Mouse (Mus musculus) frontal cortex, adult 2 months (tissue): ENCODE measurements around the gene Arhgef25. TPM values are rescaled to one million over a fixed set of nuclear protein-coding genes. Genes with fewer than 3 reads are reported as not detected.

Experiments
- DNase-seq, 2 experiments: peaks; one replicate each; pipeline ENCODE4 v3.0.0; 2022; ENCODE audit warnings: low spot score in 1 of 2; ENCODE audit errors: extremely low spot score in 1 of 2
- polyA plus RNA-seq: library from polyadenylated mRNA; depleted of rRNA; stranded (reverse); fragments of >200 nt; gene quantifications from 2 replicates; pipeline ENCODE4 v1.2.3, GENCODE M21; 2012; rRNA removed

Gene Arhgef25
- 184 and 198 TPM in 2 replicates for polyA plus RNA-seq

- no peak for DNase-seq
Measured at GRCm38 (mm10) chr10:127189651-127190381, at the start of gene Arhgef25. TSS of gene Arhgef25 (minus strand) at chr10:127190083.

- DNase-seq: no peak
Measured at GRCm38 (mm10) chr10:127238241-127238824, 48.5 kb upstream of the Arhgef25 start.

GRCm38 (mm10) chr10:127236541-127236940, 46.7 kb upstream of the Arhgef25 start:
- DNase-seq: no peak

- no peak for DNase-seq
Measured at GRCm38 (mm10) chr10:127233141-127233540, 43.3 kb upstream of the Arhgef25 start.

GRCm38 (mm10) chr10:127231741-127232140, 41.9 kb upstream of the Arhgef25 start:
- no peak for DNase-seq

- DNase-seq: no peak
Measured at GRCm38 (mm10) chr10:127230693-127231092, 40.8 kb upstream of the Arhgef25 start.

GRCm38 (mm10) chr10:127228897-127229296, 39.0 kb upstream of the Arhgef25 start:
- peak in 1 of 2 experiments; percentile 91 for DNase-seq

- DNase-seq: peak in 1 of 2 experiments; percentile 56
Measured at GRCm38 (mm10) chr10:127227163-127227562, 37.3 kb upstream of the Arhgef25 start.

- no peak for DNase-seq
Measured at GRCm38 (mm10) chr10:127226318-127226895, 36.5 kb upstream of the Arhgef25 start.

GRCm38 (mm10) chr10:127225732-127226131, 35.8 kb upstream of the Arhgef25 start:
- peak in 1 of 2 experiments; percentile 70 for DNase-seq

GRCm38 (mm10) chr10:127225213-127225612, 35.3 kb upstream of the Arhgef25 start:
- no peak for DNase-seq

- DNase-seq: no peak
Measured at GRCm38 (mm10) chr10:127218339-127218738, 28.5 kb upstream of the Arhgef25 start.

- no peak for DNase-seq
Measured at GRCm38 (mm10) chr10:127217177-127217576, 27.3 kb upstream of the Arhgef25 start.

GRCm38 (mm10) chr10:127216456-127216855, 26.6 kb upstream of the Arhgef25 start:
- peak in 1 of 2 experiments; percentile 74 for DNase-seq

GRCm38 (mm10) chr10:127214422-127214803, 24.5 kb upstream of the Arhgef25 start:
- no peak for DNase-seq

GRCm38 (mm10) chr10:127213704-127214421, 24.0 kb upstream of the Arhgef25 start:
- DNase-seq: no peak

- DNase-seq: no peak
Measured at GRCm38 (mm10) chr10:127213272-127213671, 23.4 kb upstream of the Arhgef25 start.

GRCm38 (mm10) chr10:127211414-127211854, 21.6 kb upstream of the Arhgef25 start, which contains the start of gene Pip4k2c:
TSS of gene Pip4k2c (minus strand) at chr10:127211585.
- peak; percentile 85 to 93 for DNase-seq

GRCm38 (mm10) chr10:127210961-127211405, 21.1 kb upstream of the Arhgef25 start:
- DNase-seq: no peak

GRCm38 (mm10) chr10:127209928-127210570, 20.2 kb upstream of the Arhgef25 start:
- DNase-seq: no peak
